Mouse (Mus musculus) lung, postnatal 0 days (tissue): ENCODE results near the gene Cltc.

Experiments
- CTCF ChIP-seq: IDR thresholded peaks from 2 replicates; pipeline ENCODE4 v1.5.1; 2016; ENCODE audit warnings: antibody characterized with exemption, mild to moderate bottlenecking
- EP300 ChIP-seq: IDR thresholded peaks from 2 replicates; pipeline ENCODE4 v1.6.1; 2016; ENCODE audit warnings: antibody characterized with exemption, mild to moderate bottlenecking, control low read depth

GRCm38 (mm10) chr11:86681423-86681822 is 75.9 kb downstream of the Cltc start:
- no peak for TF ChIP-seq CTCF
- no peak for TF ChIP-seq EP300
